Mouse (Mus musculus) CD4-positive, CD25-positive, alpha-beta regulatory T cell (primary cell): Measurements from ENCODE around the gene Tle2. TPM values are rescaled to one million over a fixed set of nuclear protein-coding genes. Genes with fewer than 3 reads are reported as not detected.

Experiments used
- polyA plus RNA-seq: library from polyadenylated mRNA; unstranded; fragments of 100-300 nt; shearing (Covaris generic); gene quantifications from one replicate; pipeline ENCODE4 v1.2.1, GENCODE M21; 2017

The Tle2 gene
- polyA plus RNA-seq, result 2.0 TPM

GRCm38 (mm10) chr10:81574081-81575056 lies at the start of gene Tle2:
Tle2 (plus strand) TSS chr10:81574561.

GRCm38 (mm10) chr10:81545161-81545747 lies 29.1 kb upstream of the Tle2 start, which contains the start of gene Gna11:
Gna11 (minus strand) TSS chr10:81545190.

GRCm38 (mm10) chr10:81559163-81559626 lies 15.2 kb upstream of the Tle2 start, which contains the start of gene Aes:
Aes (plus strand) TSS chr10:81559488.

GRCm38 (mm10) chr10:81600738-81601203 lies 26.4 kb downstream of the Tle2 start, which contains the start of gene Tle6:
Tle6 (minus strand) TSS chr10:81601073.

GRCm38 (mm10) chr10:81605974-81606751 lies 31.8 kb downstream of the Tle2 start, which contains the start of gene BC025920:
BC025920 (plus strand) TSS chr10:81606270.

GRCm38 (mm10) chr10:81626994-81627835 lies 52.9 kb downstream of the Tle2 start, which contains the start of gene Sirt6:
Sirt6 (minus strand) TSS chr10:81627797.

GRCm38 (mm10) chr10:81628390-81628789 lies 54.0 kb downstream of the Tle2 start, which contains the start of gene Ankrd24:
Ankrd24 (plus strand) TSS chr10:81628540.

Other genes starting within 250 kb of the Tle2 start
- gene Tbxa2r, start 245.8 kb upstream of the Tle2 start, polyA plus RNA-seq, result 73.4 TPM
- gene Gipc3, start 231.3 kb upstream of the Tle2 start, polyA plus RNA-seq, result 0.24 TPM
- 42.7 TPM for gene Hmg20b, start 224.1 kb upstream of the Tle2 start, polyA plus RNA-seq
- 6.1 TPM for gene Mfsd12, start 217.1 kb upstream of the Tle2 start, polyA plus RNA-seq
- 3.2 TPM for gene 4930404N11Rik, start 208.7 kb upstream of the Tle2 start, polyA plus RNA-seq
- 65.5 TPM for gene Fzr1, start 196.0 kb upstream of the Tle2 start, polyA plus RNA-seq
- gene Dohh, start 190.1 kb upstream of the Tle2 start, polyA plus RNA-seq, result 44.3 TPM
- 5.8 TPM for gene Gm48551, start 190.1 kb upstream of the Tle2 start, polyA plus RNA-seq
- 0.75 TPM for gene Gm48552, start 185.6 kb upstream of the Tle2 start, polyA plus RNA-seq
- gene Smim24, start 181.5 kb upstream of the Tle2 start, polyA plus RNA-seq, result 6.1 TPM
- gene Nfic, start 118.9 kb upstream of the Tle2 start, polyA plus RNA-seq, result 21.0 TPM
- gene Celf5, start 91.9 kb upstream of the Tle2 start, polyA plus RNA-seq, result 0.20 TPM
- gene Ncln, start 78.2 kb upstream of the Tle2 start, polyA plus RNA-seq, result 164 TPM
- gene S1pr4, start 74.4 kb upstream of the Tle2 start, polyA plus RNA-seq, result 90.1 TPM
- 18.1 TPM for gene Gna15, start 50.3 kb upstream of the Tle2 start, polyA plus RNA-seq
- 17.2 TPM for gene Gna11, start 29.4 kb upstream of the Tle2 start, polyA plus RNA-seq
- 1,254 TPM for gene Aes, start 15.1 kb upstream of the Tle2 start, polyA plus RNA-seq
- 2.0 TPM for gene Tle6, start 26.5 kb downstream of the Tle2 start, polyA plus RNA-seq
- 2.8 TPM for gene BC025920, start 31.7 kb downstream of the Tle2 start, polyA plus RNA-seq
- gene Sirt6, start 53.2 kb downstream of the Tle2 start, polyA plus RNA-seq, result 19.4 TPM
- 2.4 TPM for gene Ankrd24, start 54.0 kb downstream of the Tle2 start, polyA plus RNA-seq
- gene Gm10778, start 74.5 kb downstream of the Tle2 start, polyA plus RNA-seq, result 9.1 TPM
- 22.8 TPM for gene Zfp433, start 130.3 kb downstream of the Tle2 start, polyA plus RNA-seq
- 5.7 TPM for gene Gm3055, start 196.6 kb downstream of the Tle2 start, polyA plus RNA-seq
- gene Gm4767, start 237.6 kb downstream of the Tle2 start, polyA plus RNA-seq, result 6.3 TPM